Mouse (Mus musculus) cortical plate, adult 2 months (tissue): Measurements from ENCODE around the gene Ccdc180.

Experiments
- CTCF ChIP-seq: fragments of 200-500 bp; IDR thresholded peaks from 2 replicates; pipeline ENCODE4 v1.5.1; 2011; ENCODE audit warnings: mild to moderate bottlenecking, control low read depth, low read length; ENCODE audit not compliant: insufficient read depth; ENCODE audit errors: extremely low read depth
- POLR2A ChIP-seq: fragments of 200-500 bp; IDR thresholded peaks from 2 replicates; pipeline ENCODE4 v1.6.1; 2011; ENCODE audit warnings: mild to moderate bottlenecking, low read length, control low read depth; ENCODE audit not compliant: insufficient read depth; ENCODE audit errors: extremely low read depth

GRCm38 (mm10) chr4:45889487-45889886, 616 bp upstream of the Ccdc180 start:
- TF ChIP-seq POLR2A (no peak), CTCF (no peak)
